Mouse (Mus musculus): Measurements from ENCODE around the gene Srprb. TPM values are rescaled to one million over a fixed set of nuclear protein-coding genes. Genes with fewer than 3 reads are reported as not detected.

The Srprb gene
- 10 to 100 TPM; 18.0 to 19.4 TPM for total RNA-seq (2021)

DNA sequence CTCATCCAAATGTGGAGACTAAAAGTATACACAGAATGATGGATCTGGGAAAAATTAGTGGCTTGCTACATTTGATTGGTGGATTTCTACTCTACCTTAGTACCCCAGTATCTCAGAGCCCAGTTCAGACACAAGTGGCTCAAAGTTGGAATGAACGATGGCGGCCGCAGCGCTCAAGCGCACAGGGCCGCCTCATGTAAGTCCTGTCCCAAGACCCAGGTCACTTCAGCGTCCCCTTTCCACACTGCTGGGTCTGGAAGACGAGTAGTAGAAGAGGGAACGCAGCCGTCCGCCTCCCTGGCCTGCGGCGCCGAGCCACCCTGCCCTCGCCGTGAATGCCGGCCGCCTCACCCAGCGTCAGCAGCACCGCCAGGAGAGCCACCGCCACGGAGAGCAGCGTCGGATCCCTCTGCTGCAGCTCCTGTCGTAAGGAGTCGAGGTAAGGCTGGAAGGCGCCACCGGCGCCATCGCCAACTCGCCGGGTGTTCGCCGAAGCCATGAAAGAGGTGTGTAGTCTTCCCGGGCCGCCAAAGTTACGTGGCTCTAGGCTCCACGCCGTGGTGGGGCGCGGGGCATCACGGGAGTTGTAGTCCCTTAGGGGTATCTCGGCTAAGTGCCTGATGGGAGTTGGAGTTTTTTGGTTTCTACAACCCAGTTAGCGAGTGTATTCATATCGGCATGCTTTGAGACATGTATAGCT lies at the start of gene Srprb:
Gene Srprb (minus strand): TSS at position 577 of the 700 bp plus-strand sequence.
- intact Hi-C loops (cut with DNase I): loop anchor here (5.0 to 10.0 kb wide), 2 partner anchors 166 to 577 kb away; partner anchors contain the start of genes Anapc13, Cdv3 and Cep63
- peak; percentile 84 for DNase-seq (ENCODE audit: low spot score)

DNA sequence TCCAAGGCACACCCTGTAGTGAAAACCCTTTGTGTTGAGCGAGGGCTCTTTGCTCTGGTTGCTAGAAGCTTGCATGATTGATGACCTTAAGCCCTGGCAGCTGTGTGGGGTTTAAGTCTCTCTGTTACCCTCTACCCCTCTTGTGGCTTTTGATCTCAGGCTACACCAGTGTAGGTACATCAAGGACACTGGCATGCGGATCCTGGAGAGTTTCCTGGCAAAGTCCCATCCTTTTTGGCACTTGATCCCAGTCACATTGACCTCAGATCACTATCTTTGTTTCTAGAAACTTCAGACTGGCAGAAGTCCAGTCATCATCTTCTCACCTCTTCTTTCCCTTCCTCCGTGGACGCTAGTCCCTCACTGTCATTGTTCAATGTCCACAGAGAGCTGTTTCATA lies 46.7 kb upstream of the Srprb start:
- DNase-seq (ENCODE audit: low spot score): no peak
- intact Hi-C loops (cut with DNase I): no loop called here

DNA sequence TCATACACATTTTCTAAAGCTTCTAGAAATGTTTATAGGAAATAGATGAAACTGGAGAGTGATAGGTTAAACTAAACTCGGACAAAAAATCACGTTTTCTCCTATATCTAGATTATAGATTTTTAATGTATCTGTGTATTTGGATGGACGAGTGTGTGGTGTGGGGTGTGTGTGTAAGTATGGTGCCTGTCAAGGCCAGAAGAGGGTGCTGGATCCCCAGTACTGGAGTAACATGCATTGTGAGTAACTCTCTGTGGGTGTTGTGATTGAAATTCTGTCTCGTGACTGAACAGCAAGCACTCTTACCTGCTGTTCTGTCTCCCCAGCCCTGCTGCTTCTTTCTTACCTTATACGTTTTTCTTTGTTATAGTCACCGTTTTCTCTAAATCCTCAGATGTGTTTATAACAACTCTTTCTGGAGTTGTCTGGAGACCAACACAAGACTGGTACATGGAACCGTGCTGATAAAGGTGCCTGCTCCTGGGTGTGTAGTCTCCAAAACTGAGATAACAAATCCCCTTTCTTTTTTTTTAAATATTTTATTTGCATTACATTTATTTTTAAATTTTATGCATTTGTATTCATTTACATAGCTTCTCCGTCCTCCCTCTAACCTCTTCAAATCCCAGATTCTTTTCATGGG lies 44.7 kb upstream of the Srprb start:
- intact Hi-C loops (cut with DNase I): no loop called here
- no peak for DNase-seq (ENCODE audit: low spot score)

DNA sequence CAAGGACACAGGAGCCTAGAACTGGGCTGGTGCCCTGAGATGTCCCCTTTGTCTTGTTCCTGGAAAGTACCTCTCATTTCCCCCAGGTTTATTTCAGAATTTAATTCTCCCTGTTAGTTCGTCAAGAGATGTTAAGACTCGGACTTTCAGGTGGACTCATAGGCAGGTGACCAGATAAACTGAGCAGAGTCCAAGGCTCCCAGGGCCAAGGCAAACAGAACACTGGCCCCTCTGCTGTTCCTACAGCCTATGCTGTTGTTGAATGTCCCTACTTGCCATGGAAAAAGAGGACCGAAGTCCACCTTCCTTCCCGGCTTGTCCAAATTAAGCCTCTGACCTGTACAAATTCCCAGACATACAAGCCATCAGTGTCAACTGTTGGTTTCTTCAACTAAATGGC lies 41.7 kb upstream of the Srprb start:
- DNase-seq (ENCODE audit: low spot score): no peak
- intact Hi-C loops (cut with DNase I): no loop called here

DNA sequence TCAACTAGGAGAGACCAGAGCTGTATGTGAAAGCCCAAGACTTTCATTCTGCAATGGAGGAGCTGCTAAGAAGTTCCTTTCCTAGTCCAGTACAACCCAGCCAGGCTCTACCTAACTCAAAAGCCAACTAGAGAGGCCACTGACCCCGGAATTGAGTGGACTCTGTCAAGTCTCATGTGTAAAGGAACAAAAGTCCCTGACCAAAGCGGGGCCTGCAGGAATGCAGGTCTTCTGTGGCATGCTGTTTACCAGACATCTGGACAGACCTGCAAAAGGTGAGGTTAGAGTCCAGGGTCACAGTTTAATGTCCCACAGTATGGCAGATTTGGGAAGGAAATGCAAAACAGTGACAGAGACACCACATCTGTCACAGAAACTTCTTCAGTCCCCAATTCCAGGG lies 39.3 kb upstream of the Srprb start:
- intact Hi-C loops (cut with DNase I): no loop called here
- DNase-seq (ENCODE audit: low spot score): no peak

DNA sequence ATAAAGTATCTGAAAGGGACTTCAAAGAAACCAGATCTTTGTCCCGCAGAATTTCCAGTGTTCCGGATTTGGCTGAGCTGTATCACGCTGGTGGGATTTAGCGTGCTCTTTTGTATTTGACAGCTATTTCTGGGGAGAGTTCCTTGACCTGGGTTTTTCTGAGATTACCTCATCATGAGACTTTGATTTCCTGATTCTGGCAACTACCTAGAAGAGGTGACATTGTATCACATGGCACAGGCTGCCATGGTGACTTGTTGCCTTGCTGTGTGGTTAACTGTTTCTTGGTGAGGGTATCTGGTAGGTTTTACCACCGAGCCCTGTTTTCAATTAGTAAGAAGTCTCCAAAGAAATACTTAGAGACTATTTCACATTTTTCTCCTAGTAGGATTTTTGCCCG lies 37.5 kb upstream of the Srprb start:
- intact Hi-C loops (cut with DNase I): no loop called here
- DNase-seq (ENCODE audit: low spot score): no peak

DNA sequence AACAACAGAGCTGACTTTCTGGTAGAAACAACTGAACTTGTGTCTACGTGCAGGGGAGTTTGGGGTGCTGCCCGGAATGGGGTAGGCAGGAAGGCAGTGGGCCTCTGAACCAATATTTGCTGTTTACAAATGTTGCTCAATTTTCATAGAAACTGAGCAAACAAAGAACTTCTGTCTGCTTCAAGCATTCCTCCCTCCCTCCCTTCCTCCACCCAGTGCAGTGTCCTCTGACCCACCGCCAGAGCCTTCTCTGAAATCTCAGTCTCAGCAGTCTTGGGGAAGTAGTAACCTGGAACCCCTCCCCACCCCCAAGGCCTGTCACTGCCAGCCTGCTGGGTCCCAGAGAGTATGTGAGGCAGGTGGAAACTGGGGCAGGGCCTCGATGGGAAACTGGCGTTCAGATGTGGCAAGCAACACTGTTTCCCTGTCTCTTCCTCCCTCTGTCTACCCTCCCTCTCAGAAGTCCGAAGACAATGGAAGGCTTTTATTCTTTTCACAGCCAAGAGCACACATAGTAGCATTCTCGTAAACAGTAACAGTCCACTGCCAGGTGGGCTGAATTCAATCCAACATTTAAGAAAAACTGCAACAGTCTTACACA lies 32.7 kb upstream of the Srprb start:
- no peak for DNase-seq (ENCODE audit: low spot score)
- intact Hi-C loops (cut with DNase I): no loop called here

DNA sequence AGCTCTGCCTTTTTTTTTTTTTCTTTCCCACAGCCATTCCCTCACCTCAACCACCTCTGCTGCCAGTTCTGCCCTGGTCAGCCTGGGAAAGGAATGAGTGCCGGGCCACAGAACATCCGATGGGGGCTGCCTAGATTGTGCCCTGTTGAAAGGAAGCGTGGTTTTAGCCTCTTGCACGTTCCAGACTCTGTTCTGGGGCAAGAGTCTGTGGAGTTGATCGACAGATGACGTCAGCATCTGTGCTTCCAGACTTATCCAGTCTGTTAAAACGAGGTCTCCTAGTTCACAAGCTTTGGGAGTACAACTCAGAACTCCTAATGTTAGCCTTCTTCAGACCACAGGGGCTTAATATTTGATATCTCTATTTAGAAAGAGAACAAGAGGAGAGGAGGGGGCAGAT lies 32.1 kb upstream of the Srprb start:
- no peak for DNase-seq (ENCODE audit: low spot score)
- intact Hi-C loops (cut with DNase I): no loop called here

DNA sequence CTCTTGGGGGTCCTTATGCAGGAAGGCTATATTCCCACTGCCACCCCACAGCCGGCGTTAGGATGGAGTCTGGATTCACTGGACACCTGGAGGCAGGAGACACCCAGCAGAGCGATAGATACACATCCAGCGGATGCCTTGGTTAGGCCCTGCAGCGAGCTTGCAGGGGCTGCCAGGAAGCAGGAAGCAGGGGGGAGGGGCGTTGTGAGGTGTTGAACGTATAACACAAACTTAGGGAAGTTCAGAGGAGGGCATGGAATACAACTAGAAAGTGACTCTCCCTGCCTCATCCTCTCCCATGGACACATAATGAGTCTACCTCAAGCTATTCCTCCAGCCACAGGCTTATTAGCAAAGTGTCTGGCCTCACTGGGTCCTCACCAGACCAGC lies 31.1 kb upstream of the Srprb start:
- intact Hi-C loops (cut with DNase I): no loop called here
- DNase-seq (ENCODE audit: low spot score): no peak

DNA sequence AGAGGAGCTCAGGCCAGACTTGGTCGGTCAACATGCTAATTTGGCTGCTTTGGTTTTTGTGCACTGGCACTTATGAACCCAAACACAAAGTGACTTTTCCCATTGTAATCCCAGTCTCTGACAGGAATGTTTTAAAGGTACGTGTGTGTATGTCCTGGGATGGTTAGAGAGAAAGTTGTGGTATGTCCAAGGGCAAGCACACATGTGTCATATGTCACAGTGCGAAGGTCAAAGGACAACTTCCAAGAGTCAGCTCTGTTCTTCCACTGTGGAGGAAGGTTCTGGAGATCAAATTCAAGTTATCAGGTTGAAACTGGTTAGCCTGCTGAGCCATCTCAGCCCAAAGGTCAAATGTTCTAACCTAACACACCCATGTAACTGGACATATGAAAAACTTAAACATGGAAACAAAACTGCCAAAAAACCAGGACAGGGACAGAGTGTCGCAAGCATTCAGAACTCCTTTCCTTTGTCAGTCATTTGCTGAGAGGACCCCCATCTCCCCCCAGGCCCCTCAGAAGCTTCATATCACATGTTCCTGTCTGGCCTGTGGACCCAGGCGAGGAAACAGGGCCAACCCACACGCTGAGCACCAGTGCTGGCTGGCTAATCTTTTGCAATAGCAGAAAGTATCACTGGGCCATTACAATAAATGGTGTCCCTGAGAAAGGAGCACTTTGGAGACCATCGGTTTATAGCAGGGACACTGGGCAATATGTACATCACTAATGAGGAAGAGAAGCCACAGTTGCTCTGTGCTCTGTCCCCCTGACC lies 30.5 kb upstream of the Srprb start:
- intact Hi-C loops (cut with DNase I): no loop called here
- DNase-seq (ENCODE audit: low spot score): no peak

DNA sequence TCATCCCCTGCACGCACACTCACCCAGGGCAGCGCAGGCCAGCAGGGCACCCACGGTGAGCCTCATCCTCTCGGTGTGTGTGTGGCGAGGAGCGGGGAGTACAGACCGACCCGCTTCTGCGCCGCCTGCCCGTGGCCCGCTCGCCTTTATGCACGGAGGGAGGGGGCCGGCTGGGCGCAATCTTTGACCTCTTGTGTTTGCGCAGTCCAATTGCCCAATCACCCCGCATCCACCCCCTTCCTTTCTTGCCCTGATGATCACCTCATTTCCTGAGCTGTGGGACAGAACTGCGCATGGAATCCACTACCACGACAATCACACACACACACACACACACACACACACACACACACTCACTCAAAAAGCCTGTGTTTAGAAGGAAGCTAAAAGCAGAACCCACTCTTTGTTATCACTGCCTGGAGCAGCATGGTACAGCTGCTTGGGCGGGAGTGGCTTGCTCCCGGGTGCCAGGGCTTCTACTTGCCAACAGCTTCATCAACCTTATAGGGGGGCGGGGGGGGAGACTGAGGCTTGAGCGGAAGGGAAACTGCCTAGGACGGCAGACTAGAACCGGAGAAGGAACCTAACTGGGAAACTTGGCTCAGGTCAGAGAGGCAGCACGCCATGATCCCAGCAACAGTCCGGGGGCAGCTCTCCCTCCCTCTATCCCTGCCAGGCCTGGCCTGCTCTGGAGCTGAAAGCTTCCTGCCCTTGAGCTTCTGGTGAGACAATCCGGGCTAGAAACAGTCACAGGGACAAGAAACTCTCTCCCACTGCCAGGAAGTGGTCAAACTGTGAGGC lies 28.4 kb upstream of the Srprb start, which contains the start of the genes Gm20425 and Trf:
Gene Gm20425 (minus strand): TSS at position 157 of the 801 bp plus-strand sequence.
Gene Trf (minus strand): TSS at position 294 of the 801 bp plus-strand sequence.
- intact Hi-C loops (cut with DNase I): no loop called here
- DNase-seq (ENCODE audit: low spot score): peak; percentile 52

DNA sequence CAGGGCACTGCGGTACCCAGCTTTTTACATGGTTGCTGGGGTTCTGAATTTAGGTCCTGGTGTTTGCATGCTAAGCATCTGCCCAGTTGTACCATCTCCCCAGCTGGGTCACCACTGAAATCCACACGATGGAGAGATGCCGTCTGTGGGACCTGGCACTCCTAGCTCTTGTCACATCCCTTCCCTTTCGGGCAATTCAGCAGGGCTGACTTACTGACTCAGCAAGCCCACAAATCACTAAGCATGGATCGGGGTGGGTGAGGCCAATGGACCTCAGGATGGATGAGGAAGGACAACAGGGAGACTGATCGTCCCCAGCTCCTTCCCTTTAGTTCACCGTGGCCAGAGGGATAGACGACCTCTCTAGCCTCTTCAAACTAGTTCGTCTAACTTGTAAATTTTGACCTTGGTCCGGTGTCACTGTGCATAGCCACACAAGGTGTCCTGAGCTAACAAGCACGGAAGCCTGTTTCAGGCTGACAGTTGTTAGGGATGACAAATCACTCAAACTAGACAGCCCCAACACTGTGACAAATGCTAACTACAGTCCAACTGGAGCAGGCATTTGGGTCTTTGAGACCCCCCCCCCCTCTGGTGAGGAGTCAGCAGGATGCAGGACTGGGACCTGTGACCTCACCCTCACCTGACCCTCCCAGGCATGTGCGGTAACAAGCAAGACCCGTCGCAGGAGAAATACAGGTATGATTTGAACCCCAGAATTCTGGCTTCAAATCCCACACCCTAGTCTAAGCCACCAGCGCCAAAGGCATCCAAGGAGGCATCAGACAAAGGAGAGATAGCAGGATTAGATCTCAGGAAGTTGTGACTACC lies 27.3 kb upstream of the Srprb start:
- intact Hi-C loops (cut with DNase I): loop anchor here (5.0 kb wide), 1 partner anchor 73 kb away; no protein-coding TSS in a partner anchor
- DNase-seq (ENCODE audit: low spot score): no peak

DNA sequence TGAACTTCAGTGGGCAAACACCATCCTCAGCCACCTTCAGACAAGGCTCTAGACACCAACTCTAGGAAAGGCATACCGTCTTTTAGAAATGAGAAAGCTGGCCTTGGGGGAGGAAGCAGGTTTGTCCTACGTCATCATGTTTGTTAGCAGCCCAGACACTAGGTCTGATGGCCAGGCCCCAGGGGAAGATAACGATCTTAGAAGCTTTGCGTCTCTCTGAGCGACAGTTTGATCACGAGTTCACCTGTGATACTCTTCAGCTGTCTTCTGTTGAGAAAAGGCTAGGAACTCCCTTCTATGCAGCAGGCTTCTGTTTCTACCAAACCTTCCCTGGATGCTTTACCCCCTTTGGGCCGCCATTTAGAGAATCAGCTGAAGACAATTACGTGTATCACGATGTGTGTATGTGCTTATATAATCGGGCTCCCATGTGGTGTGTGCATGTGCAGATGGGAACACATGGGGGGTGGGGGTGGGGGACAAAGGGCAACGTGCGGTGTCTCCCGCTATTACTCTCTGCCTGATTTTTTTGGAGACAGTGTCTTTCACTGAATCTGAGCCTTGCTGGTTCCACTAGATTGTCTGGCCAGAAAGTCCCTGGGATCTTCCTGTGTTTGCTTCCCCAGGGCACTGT lies 26.6 kb upstream of the Srprb start:
- DNase-seq (ENCODE audit: low spot score): no peak
- intact Hi-C loops (cut with DNase I): loop anchor here (5.0 kb wide), 1 partner anchor 74 kb away; no protein-coding TSS in a partner anchor

DNA sequence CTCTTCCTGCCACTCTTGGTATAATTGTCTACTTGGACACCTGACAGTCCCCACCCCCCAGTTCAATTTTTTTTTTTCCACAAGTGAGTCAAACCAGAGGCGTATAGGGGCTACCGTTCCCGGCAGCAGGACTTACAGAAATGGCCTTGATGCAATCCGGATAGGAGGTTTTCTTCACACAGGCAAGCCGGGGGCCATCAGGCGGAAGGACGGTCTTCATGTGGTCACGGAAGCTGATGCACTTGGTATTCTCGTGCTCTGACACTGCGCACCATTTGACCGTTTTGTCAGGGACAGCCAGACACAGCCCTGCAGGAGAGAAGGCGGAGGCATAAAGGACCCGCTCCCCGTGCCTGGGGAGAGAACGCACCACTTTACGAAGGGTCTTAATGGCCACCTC lies 25.8 kb upstream of the Srprb start:
- intact Hi-C loops (cut with DNase I): loop anchor here (5.0 kb wide), 1 partner anchor 75 kb away; no protein-coding TSS in a partner anchor
- no peak for DNase-seq (ENCODE audit: low spot score)

DNA sequence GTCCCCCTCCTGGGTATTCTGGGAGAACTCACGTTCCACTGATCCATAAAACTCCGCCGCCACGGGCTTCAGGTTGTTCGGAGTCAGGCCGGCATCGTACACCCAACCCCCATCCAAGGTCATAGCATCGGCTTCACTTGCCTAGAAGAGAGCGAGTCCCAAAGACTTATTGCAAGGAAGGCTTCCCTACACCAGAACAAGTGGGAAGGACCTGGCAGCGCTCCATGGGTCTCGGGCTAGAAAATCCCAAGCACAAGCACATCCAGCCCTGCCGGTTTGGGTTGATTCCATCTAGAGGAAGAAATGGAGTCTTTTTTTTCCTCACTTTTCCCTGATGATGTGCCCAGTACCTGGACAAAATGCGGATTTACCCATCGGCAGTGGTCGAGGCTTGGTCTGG lies 24.9 kb upstream of the Srprb start:
- intact Hi-C loops (cut with DNase I): loop anchor here (5.0 kb wide), 1 partner anchor 75 kb away; no protein-coding TSS in a partner anchor
- DNase-seq (ENCODE audit: low spot score): no peak

DNA sequence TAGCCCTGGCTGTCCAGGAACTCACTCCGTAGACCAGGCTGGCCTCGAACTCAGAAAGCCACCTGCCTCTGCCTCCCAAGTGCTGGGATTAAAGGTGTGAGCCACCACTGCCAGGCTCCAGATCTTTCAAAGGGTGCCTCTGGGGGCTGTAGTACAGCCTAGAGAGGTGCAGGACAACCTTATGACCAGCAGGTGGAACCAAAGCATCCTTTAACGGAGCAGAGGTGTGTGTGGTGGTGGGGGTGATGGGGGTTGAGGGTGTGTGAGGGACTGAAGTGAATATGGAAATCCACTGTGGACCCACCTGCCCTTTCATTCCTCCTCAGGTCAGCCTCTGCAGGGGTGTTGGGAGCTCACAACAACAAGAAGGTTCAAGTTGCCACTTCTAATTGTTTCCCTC lies 23.5 kb upstream of the Srprb start:
- intact Hi-C loops (cut with DNase I): loop anchor here (5.0 kb wide), 1 partner anchor 77 kb away; no protein-coding TSS in a partner anchor

DNA sequence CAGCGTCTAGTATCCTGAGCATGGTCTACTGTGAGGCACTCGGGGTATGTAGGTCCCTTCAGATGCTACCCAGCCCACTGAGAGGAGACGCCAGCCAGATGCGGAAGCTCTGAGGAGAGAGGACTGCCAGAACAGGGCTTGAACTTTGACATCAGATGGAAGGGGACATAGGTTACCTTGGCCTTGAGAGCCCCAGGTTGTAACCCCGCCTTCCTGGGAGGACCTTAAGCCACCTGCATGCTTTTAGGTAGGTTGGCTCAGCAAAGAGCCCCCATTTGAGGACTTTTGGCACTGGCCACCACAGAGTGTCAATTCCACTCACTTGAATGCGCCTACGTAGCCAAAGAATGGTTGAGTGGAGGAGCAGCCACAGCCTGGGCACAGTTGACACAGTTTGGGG lies 22.8 kb upstream of the Srprb start:
- intact Hi-C loops (cut with DNase I): loop anchor here (5.0 kb wide), 1 partner anchor 78 kb away; no protein-coding TSS in a partner anchor
- DNase-seq (ENCODE audit: low spot score): no peak

More for the DNA sequence above, 23.5 kb upstream of the Srprb start:
- DNase-seq (ENCODE audit: low spot score): no peak

DNA sequence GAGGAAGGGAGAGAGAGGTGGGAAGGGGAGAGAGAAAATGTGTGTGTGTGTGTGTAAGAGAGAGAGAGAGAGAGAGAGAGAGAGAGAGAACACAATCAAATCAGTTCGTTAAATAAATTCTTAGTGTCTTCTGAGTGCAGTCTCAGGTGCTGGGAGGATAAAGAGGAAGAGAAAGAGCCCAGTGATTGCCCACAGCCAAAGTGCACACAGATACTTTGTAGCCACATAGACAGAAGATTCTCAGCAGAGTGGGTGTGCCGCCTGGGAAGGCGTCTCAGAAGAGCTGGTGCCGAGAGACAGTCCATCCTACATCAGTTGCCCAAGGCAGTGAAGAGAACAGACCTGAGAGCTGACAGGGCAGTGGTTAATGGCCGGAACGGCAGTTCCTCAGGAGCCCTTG lies 12.3 kb upstream of the Srprb start:
- DNase-seq (ENCODE audit: low spot score): no peak
- intact Hi-C loops (cut with DNase I): no loop called here

Data from heart, postnatal 25 days (tissue).